In the genomic region with DNA sequence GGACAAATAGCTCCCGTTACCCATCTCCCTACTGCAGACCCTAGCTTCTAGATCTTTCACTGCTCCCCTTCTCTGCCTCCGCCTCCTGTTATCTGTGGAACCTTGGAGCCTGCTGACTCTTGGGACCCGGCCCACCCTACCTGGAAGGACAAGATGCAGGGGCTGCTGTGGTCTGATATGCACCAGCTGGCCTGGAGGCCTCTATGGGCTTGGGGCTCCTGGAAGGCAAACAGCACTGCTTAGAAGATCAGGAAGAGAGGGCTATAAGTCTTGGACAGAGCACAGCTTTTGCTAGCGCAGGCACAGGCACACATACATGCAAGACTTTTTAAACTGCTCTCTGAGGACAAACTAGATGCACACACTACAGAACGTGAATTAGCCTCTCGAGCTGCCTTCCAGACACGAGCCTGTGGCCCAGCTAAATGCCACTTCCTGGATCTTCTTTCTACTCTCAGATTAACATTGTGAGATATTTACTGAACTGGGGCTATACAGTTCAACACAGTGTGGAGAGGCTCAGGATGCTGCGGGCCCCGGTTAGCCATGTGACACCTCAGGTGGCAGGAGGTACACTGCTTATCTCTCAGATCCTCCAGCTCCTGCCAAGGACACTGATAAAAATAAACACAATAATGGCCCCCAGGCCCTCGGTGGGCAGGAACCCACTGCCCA, we compare ENCODE assay signal across 11 mouse cellular contexts. TPM values are rescaled to one million over a fixed set of nuclear protein-coding genes. Genes with fewer than 3 reads are reported as not detected.
DNase-seq lines count a peak whose midpoint lies in the region; ATAC-seq and TF ChIP-seq lines count a peak whose summit lies in the region.
"Had no signal": no experiment of that assay in that cellular context is flagged by ENCODE, and none has a peak within 500 bp of the region (broad histone marks: within the 10 kb centered on the region; RNA-seq: fewer than 3 reads in every experiment).

No protein-coding gene starts in this region.

- H3K4me2 ChIP-seq in liver, embryonic 15.5 days, result peak overlapping the region; percentile 67
- H3K4me2 ChIP-seq: hindbrain, embryonic 13.5 days; midbrain, embryonic 12.5 days had no signal

- no peaks in the 10 kb centered on the region for H3K27me3 ChIP-seq in liver, embryonic 15.5 days
- H3K27me3 ChIP-seq: hindbrain, embryonic 13.5 days; midbrain, embryonic 12.5 days had no signal

- no peaks in the 10 kb centered on the region for H3K36me3 ChIP-seq in liver, embryonic 15.5 days (replicated peaks)
- H3K36me3 ChIP-seq: hindbrain, embryonic 13.5 days; midbrain, embryonic 12.5 days had no signal

- peaks cover 93% of the 10 kb centered on the region for H3K4me1 ChIP-seq in liver, embryonic 15.5 days (replicated peaks)
- peaks cover 2% of the 10 kb centered on the region; the same call in 1 of the 2 replicates for H3K4me1 ChIP-seq in lung, adult 2 months (ENCODE audit: control insufficient read depth, insufficient read depth, low read length)
- H3K4me1 ChIP-seq: hindbrain, embryonic 13.5 days; midbrain, embryonic 12.5 days had no signal

- no peaks in the 10 kb centered on the region for H3K9me3 ChIP-seq in liver, embryonic 15.5 days (replicated peaks)
- H3K9me3 ChIP-seq: hindbrain, embryonic 13.5 days; midbrain, embryonic 12.5 days had no signal

- peak; percentile 53 to 66 for DNase-seq in spleen, postnatal 10 days (ENCODE audit: low spot score in 2 of 2)
- no peak for DNase-seq in spleen, adult 12 weeks (ENCODE audit: low spot score)
- DNase-seq in c-Kit-positive CD71-positive TER-119-negative erythroid progenitor cells, embryonic 14.5 days (ENCODE audit: low read depth), result peak; percentile 96
- DNase-seq in yolk sac, embryonic 10.5 days (ENCODE audit: low spot score), result peak; percentile 49
- DNase-seq in lung, adult 2 months, result no peak
- no peak for DNase-seq in cerebellum, adult 11-12 months
- DNase-seq: adrenal gland, postnatal 36 days; cerebellum, adult 9-11 months had no signal

- peak overlapping the region; percentile 58 for H3K9ac ChIP-seq in liver, embryonic 15.5 days
- H3K9ac ChIP-seq: hindbrain, embryonic 13.5 days; midbrain, embryonic 12.5 days had no signal

- TF ChIP-seq POLR2A in lung, adult 2 months (IDR thresholded peaks at IDR 0.05; ENCODE audit: borderline replicate concordance, extremely low read depth, low read depth, low read length), result no peak

- TF ChIP-seq CTCF in lung, adult 2 months (IDR thresholded peaks at IDR 0.05; ENCODE audit: insufficient read depth, low read length), result no peak

- 19% methylated on average over 10 of the region's 10 CpGs for WGBS in liver, embryonic 15.5 days (ENCODE audit: insufficient replicate concordance)
- WGBS in lung, adult 2 months, result 60% methylated on average over 10 of the region's 10 CpGs

- H3K27ac ChIP-seq in liver, embryonic 15.5 days (replicated peaks), result peak overlapping the region; percentile 97
- H3K27ac ChIP-seq: hindbrain, embryonic 13.5 days; midbrain, embryonic 12.5 days had no signal

- peak; percentile 91 for ATAC-seq in liver, embryonic 15.5 days (ENCODE audit: insufficient read depth)

- peak overlapping the region; percentile 19 for H3K4me3 ChIP-seq in liver, embryonic 15.5 days (replicated peaks)
- H3K4me3 ChIP-seq in lung, adult 2 months (replicated peaks; ENCODE audit: extremely low read depth, low read depth, low read length), result no peak overlapping the region
- H3K4me3 ChIP-seq: hindbrain, embryonic 13.5 days; midbrain, embryonic 12.5 days had no signal

RNA-seq across cellular contexts. Expression of a gene that starts 54.2 kb away (rescaled TPM):
- polyA plus RNA-seq in liver, embryonic 15.5 days (2015; fragmentation: Nextera tagmentation; extraction: Ambion mirVana), result 17.3 and 19.8 TPM in 2 replicates
- 26.9 and 34.6 TPM in 2 replicates for polyA plus RNA-seq in lung, adult 2 months (2012; rRNA removed)

Comparison
In these comparisons a context has a peak if more than half of its experiments do, and no peak if none do; other contexts are left out.
1. DNase-seq: peak in spleen, postnatal 10 days (2 of 2), c-Kit-positive CD71-positive TER-119-negative erythroid progenitor cells, embryonic 14.5 days (single experiment) and yolk sac, embryonic 10.5 days (single experiment); none in spleen, adult 12 weeks (single experiment), lung, adult 2 months (single experiment) and cerebellum, adult 11-12 months (single experiment).